Mouse (Mus musculus) T-helper 2 cell (primary cell): ENCODE data around the gene Kcnk6.
"Not testable (repeated sequence)": the region's sequence is repeated elsewhere in the genome, so short reads cannot be mapped to it uniquely, and the experiment has no call there.

Source experiments
- in situ Hi-C: fragments of 300-600 bp; cut with MboI, MseI; formaldehyde crosslinking; loops from one replicate; pipeline ENCODE4 v1.15.1; 2025; ENCODE audit warnings: high pct_unique_total_duplicates

The Kcnk6 gene

DNA sequence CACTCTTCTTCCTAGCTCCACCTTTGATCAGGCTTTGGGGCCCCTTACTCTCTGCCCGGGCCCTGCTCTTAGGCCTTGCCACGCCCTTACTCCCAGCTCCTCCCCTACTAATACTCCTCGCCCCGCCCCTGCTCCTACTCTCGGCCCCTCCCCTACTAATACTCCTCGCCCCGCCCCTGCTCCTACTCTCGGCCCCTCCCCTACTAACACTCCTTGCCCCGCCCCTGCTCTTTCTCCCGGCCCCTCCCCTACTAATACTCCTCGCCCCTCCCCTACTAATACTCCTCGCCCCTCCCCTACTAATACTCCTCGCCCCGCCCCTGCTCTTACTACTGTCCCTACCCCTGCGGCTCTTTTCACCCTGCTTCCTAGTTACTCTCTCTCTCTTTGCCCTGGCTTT lies 21.3 kb downstream of the Kcnk6 start:
- in situ Hi-C loops = not testable (repeated sequence)

DNA sequence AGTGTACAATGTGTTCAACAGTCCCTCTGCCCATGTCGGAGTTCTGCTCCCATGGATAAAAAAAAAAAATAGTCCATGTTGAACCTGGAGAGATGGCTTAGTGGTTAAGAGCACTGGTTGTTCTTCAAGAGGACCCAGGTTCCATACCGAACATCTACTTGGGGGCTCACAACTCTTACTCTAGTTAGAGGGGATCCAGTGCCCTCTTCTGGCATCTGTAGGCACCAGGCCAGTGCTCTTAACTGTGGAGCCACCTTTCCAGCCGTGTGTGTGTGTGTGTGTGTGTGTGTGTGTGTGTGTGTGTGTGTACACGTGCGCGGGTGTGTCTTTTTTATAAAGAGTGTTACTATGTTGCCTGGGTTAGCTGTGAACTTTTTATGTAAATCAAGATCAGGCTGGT lies 29.7 kb downstream of the Kcnk6 start:
- in situ Hi-C loops = no loop called here

DNA sequence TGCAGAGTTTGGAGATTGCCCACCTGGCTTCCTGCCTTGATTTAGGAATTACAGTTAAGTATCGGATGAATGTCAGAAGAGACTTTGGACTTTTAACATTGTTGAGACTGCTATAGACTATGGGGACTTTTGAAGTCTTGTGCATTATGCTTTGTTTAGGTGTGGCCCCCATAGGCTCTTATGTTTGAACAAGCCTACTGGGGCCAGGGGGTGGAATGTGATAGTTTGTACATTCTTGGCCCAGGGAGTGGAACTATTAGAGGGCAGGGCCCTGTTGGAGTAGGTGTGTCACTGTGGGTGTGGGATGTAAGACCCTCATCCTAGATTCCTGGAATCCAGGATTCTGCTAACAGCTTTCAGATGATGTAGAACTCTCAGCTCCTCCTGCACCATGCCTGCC lies 38.1 kb downstream of the Kcnk6 start:
- in situ Hi-C loops = not testable (repeated sequence)

DNA sequence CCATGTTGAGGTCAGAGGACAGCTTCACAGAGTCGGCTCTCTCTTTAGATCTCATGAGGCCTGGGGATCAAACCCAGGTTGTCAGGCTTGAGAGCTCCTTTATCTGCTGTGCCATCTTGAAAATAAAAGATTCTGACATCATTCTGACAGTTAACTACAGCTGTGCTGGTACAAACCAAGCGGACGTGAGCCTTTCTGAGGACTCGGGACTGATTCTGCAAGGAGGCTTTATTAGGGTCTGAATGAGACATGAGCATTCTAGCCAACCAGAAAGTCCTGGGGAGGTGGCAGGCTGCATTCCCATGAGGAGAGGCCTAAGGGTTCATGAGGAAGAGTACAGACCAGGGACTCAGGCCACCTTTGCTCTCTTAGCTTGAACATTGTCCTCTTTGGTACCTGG lies 51.0 kb downstream of the Kcnk6 start:
- in situ Hi-C loops = not testable (repeated sequence)

DNA sequence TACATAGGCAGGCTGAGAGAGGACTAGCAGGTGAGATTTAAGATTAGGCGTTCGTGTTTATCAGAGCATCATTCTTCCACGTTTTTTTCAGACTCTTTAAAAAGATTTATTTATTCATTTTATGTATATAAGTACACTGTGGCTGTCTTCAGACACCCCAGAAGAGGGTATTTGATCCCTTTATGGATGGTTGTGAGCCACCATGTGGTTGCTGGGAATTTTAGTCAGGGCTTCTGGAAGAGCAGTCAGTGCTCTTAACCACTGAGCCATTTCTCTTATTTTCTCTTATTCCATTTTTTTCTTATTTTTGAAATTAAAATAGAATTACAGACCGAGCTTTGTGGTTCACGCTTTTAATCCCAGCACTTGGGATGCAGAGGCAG lies 51.5 kb downstream of the Kcnk6 start:
- in situ Hi-C loops = no loop called here

DNA sequence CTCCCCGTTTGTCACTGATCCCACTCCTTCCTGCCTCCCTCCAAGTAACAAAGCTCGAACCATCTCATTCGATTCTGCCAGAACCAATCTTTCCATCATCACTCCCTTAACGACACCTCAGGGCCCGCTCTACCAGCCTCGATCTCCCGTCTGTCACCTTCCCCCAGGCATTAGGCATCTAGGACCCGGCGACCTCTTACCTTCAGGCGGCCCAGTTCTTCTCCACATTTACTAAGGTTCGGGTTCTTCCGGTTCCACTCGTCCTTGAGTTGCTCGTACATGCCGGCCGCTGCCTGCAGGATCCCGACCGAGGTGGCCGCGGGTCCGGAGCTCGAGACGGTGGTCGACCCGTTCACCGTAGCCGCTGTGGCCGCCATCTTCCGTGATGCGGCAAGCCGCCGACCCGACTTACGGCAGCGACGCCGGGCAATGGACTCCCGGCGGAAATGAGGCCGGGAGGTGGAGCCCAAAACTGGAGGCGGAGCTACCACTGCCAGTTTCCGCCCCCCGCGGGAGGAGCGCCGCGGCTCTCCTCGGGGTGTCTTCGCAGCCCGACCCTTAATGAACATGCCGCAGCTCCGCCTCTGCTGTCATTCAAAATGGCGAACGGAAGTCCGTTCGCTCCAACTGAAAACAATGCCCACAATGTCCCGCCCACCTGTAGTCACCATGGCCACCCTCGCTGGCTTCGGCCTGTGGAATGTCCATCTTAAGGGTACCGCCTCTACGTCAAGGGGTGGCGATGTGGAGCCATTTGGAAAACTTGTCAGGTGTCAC lies 52.0 kb downstream of the Kcnk6 start, which contains the start of gene Psmd8:
Gene Psmd8, minus strand, starts transcription at position 625 of the 777 bp plus-strand sequence.
- in situ Hi-C loops = no loop called here

DNA sequence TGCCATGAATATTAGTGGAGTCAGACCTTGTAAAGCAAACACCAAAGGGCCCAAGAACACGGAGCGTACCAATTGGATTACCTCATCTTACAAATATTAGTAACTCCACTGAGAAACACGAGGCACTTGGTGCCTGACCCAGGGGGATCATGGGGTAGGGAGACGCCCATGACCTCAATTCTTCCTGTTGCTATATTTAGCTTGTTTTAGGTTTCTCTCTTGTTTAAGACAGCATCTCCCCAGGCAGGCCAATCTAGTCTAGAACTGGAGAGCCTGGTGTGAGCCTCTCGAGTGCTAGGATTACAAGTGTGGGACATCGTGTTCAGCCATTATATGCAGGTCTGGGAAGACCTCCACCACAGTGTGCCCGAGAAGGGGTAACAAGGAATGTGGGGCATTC lies 53.0 kb downstream of the Kcnk6 start:
- in situ Hi-C loops = no loop called here

DNA sequence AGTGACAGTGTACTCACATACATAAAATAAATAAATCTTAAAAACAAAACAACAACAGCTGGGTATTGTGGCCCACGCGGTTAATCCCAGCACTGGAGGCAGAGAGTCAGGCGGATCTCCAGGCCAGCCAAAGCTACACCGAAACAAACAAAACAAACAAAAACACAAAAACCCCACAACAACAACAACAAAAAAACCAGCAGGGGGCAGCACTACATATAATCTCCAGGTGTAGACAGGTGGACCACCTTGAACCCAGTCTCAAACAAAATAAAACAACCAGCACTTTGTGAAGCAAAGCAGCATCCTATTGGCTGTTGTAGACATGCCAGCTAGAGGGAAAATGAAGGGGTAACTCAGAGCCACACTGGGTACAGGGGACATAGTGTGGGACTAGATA lies 54.2 kb downstream of the Kcnk6 start:
- in situ Hi-C loops = no loop called here

DNA sequence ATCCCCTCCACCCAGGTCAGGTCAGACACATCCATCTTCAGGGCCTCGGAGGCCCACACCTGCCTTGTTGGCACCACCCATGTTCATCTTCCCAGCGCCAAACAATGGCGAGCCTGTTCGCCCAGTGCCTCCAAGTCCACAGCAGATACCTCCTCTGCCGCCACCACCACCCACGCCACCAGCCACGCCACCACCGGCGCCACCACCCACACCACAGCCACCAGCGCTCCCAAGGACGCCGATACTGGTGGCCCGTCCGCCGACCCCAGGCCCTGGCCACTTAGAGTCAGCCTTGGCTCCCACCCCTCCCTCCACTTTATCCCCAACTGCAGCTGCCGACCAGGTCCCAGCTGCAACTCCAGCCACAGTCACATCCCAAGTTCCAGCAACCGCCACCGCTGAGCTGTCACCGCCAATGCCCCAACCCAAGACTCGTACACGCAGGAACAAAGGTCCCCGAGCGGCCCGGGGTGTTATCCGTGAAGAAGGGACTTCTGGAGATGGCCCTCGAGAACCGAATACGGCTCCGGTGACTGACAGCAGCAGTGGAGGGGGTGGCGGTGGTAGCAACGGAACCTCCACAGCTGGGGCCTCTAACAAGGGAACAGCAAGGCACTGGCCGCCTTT lies 59.8 kb downstream of the Kcnk6 start:
- in situ Hi-C loops = loop anchor here (5.0 kb wide), 1 partner anchor 45 kb away; the partner anchor contains the start of gene Ryr1
